Mouse (Mus musculus) midbrain, embryonic 12.5 days (tissue): ENCODE results near the gene Sar1a. TPM values are rescaled to one million over a fixed set of nuclear protein-coding genes. Genes with fewer than 3 reads are reported as not detected.

Experiments
- ATAC-seq: fragments of 200-750 bp; cut with Nextera tagmentation; 2 replicates; pipeline ENCODE4 v1.8.0; 2017; ENCODE audit warnings: low read depth, moderate TSS enrichment, moderate library complexity; ENCODE audit not compliant: low FRiP score
- H3K27ac ChIP-seq: fragments of 300-500 bp; sonication (generic); replicated peaks from 2 replicates; pipeline ENCODE4 v1.5.1; 2016; ENCODE audit warnings: mild to moderate bottlenecking
- H3K27me3 ChIP-seq: fragments of 300-500 bp; sonication (generic); 2 replicates; pipeline ENCODE4 v1.6.1; 2016; ENCODE audit warnings: mild to moderate bottlenecking
- H3K36me3 ChIP-seq: fragments of 300-500 bp; sonication (generic); 2 replicates; pipeline ENCODE4 v1.6.1; 2016
- H3K4me1 ChIP-seq: fragments of 300-500 bp; sonication (generic); 2 replicates; pipeline ENCODE4 v1.6.1; 2016
- H3K4me2 ChIP-seq: fragments of 300-500 bp; sonication (generic); replicated peaks from 2 replicates; pipeline ENCODE4 v1.6.1; 2016; ENCODE audit warnings: mild to moderate bottlenecking, moderate library complexity
- H3K4me3 ChIP-seq: fragments of 300-500 bp; sonication (generic); 2 replicates; pipeline ENCODE4 v1.5.1; 2016; ENCODE audit warnings: mild to moderate bottlenecking
- H3K9ac ChIP-seq: fragments of 300-500 bp; sonication (generic); replicated peaks from 2 replicates; pipeline ENCODE4 v1.6.1; 2016; ENCODE audit warnings: mild to moderate bottlenecking, moderate library complexity
- H3K9me3 ChIP-seq: fragments of 300-500 bp; sonication (generic); 2 replicates; pipeline ENCODE4 v1.6.1; 2016; ENCODE audit warnings: mild to moderate bottlenecking
- WGBS: fragments of 180-500 bp; shearing (Covaris S2); methylation state at CpG from one replicate; pipeline ENCODE4 v1.1.7; 2016; 5-methylcytosine and 5-hydroxymethylcytosine counted together
- polyA plus RNA-seq: library from polyadenylated mRNA; unstranded; fragments of >200 nt; fragmentation: Nextera tagmentation; extraction: Ambion mirVana; gene quantifications from 2 replicates; pipeline ENCODE4 v1.2.1, GENCODE M21; 2016

Sar1a gene
- polyA plus RNA-seq, 1 experiment from 2014 or later = 228 TPM

DNA sequence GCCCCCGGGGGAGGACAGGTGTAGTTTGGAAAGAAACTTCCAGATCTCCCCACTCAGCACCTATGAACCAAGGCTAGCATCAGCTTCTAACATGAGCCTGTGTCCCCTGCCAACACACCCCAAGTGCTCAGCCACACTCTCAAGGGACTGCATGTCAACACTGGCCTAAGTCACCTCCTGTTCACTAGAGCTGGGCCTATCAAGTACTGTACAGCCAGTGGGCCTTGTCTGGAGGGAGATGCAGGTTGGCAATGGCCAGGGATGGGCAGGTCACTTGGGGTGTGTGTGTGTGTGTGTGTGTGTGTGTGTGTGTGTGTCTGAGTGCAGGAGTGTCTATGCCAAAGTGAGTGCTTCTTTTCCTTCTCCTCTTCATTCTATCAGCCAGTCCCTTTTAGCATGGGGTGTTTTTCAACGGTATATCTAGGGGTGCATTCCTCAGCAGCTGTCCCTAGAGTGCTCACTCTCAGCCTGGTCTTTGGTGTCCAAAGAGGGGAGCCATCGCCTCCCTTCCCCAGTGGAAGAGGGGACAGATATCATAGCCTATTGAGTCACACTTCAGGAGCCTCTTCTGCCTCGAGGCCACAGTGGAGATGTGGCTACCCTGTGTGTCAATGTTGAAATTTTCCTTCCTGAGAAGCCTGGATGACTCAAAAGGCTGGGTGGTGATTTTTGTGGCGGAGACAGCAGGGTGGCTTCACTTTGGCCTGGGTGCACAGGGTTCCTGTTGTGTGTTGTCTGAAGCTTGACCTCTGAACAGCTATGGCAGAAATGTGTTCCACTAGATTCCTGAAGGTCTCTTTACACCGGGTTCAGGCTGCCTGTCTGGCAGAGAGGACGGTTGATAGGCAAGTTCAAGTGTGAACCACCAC, 36.1 kb downstream of the Sar1a start:
- no peak overlapping the region for H3K27ac ChIP-seq
- peaks cover 29% of the 10 kb centered on the region for H3K27me3 ChIP-seq
- H3K4me2 ChIP-seq = peak overlapping the region; percentile 90; the same call in 1 of the 2 replicates
- no peaks in the 10 kb centered on the region for H3K36me3 ChIP-seq
- no peak for ATAC-seq
- no peak overlapping the region for H3K9ac ChIP-seq
- H3K4me1 ChIP-seq = peaks cover 7% of the 10 kb centered on the region
- 75% methylated on average over 7 of the region's 7 CpGs for WGBS
- no peaks in the 10 kb centered on the region for H3K9me3 ChIP-seq
- H3K4me3 ChIP-seq = no peak overlapping the region

DNA sequence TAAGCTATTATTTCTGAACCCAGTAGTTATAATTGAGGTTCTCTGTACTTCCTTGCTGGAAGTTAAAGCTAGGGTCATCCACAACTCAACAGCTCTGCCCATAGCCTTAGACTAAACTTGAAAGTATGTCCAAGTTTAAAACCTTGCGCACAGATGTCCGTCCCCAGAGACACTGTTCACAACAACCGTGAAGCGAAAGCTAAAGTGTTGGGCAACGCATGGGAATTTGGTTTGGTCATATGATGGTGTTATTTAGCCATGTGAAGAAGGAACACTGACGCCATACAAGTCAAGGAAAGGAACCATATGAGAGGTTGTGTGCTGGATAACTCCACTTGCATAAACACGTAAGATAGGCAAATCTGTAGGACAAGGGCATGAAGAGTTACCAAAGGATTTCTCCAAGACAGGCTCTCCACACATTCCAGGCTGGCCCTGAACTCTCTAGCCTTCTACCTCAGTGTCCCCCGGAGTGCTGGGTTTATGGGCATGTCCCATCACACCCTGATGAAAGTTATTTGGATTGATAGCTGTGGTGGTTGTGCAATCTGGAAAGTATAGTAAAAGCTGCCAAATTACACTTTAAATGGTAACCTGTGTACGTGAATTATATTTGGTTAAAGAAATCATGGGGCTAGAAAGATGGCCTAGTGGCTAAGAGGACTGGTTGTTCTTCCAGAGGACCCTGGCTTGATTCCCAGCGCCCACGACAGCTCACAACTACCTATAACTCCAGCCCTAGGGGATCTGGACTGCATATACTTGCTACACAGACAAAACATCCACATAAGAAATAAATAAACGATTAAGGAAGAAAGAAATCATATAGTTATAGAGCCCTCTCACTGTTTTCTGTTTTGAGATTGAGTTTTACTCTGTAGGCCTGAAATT, 37.6 kb downstream of the Sar1a start:
- WGBS = 90% methylated on average over 12 of the region's 12 CpGs
- Histone ChIP-seq H3K27ac (no peak overlapping the region), H3K4me1 (peaks cover 7% of the 10 kb centered on the region), H3K9ac (no peak overlapping the region), H3K36me3 (no peaks in the 10 kb centered on the region), H3K4me2 (no peak overlapping the region), H3K4me3 (no peak overlapping the region), H3K9me3 (no peaks in the 10 kb centered on the region), H3K27me3 (peaks cover 29% of the 10 kb centered on the region)
- no peak for ATAC-seq

DNA sequence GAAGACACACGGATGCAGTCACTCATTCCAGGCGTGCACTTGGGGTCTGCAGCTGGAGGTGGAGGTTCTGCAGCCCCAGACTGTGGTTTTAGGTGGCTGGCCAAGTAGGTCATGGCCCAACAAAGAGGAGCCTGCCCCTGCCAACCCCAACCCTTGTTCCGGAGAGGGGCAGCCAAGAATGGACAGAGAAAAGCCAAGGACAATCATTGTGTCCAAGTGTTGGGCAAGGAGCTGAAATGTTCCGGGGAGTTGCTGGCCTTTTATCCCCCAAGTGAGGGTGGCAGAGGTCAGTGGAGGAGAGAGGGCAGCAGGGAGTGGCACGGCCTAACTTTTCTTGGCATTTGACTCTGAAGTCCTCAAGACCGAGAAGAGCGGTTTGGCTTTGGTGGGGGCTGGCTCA, 40.2 kb downstream of the Sar1a start:
- WGBS = 87% methylated on average over 7 of the region's 7 CpGs
- no peaks in the 10 kb centered on the region for H3K36me3 ChIP-seq
- H3K9me3 ChIP-seq = no peaks in the 10 kb centered on the region
- no peak overlapping the region for H3K4me2 ChIP-seq
- H3K4me1 ChIP-seq = peaks cover 4% of the 10 kb centered on the region
- H3K4me3 ChIP-seq = no peak overlapping the region
- H3K9ac ChIP-seq = no peak overlapping the region
- no peak for ATAC-seq
- H3K27ac ChIP-seq = no peak overlapping the region
- peaks cover 14% of the 10 kb centered on the region for H3K27me3 ChIP-seq

DNA sequence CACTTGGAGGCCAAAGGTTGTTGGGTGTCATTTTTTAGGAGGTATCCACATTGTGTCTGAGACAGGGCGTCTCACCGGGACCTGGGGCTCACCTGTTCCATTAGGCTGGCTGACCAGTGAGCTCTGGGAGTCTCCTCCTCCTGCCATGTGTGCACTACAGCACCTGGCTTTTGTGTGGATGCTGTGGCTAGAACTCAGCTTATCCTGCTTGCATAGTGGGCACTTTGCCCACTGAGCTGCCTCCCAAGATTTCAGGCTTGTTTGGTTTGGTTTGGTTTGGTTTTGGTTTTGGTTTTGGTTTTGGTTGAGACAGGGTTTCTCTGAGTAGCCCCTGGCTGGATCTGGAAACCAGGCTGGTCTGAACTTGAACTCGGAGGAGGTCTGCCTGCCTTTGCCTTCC, 42.1 kb downstream of the Sar1a start:
- Histone ChIP-seq H3K4me1 (no peaks in the 10 kb centered on the region), H3K9me3 (no peaks in the 10 kb centered on the region), H3K36me3 (no peaks in the 10 kb centered on the region), H3K9ac (no peak overlapping the region), H3K27ac (no peak overlapping the region), H3K27me3 (no peaks in the 10 kb centered on the region), H3K4me2 (no peak overlapping the region), H3K4me3 (no peak overlapping the region)
- 74% methylated on average over 3 of the region's 3 CpGs for WGBS
- ATAC-seq = no peak

DNA sequence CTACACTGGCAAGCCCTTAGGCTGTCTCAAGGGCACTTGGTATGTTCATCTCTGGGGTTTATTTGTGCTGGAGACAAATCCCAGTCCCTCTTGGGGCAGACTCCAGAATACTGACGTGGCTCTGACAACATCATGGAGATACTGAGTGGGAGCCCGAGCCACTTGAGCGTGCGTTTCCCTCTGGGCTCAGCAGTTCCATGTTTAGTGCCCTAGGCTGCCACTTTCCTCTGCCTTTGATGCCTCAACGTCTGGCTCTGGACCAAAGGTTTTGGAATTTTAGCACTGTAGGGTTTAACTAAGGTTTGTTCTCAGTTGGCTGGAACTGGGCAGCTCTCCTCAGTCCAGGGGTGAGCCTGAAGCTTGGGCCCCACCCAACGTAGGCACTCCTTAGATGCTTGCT, 43.2 kb downstream of the Sar1a start:
- 74% methylated on average over 6 of the region's 6 CpGs for WGBS
- ATAC-seq = no peak

DNA sequence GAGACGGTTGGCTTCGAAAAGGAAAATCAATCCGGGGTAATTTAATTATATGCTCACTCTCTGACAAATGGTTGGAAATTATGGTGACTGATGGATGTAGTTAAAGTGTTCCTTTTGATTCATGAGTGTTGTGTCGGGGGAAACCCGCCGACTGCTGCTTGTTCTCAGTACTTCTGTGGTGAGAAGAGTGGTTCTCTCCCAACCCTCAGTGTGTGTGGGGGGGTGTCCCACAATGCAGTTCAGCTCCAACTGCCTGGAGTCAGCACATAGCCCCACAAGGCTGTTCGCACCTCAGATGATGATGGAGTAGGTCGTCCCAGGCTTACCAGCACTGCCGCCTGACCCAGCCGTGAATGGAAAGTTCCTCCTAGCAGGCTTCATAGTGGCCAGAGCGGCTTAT, 49.1 kb downstream of the Sar1a start:
- H3K9me3 ChIP-seq = no peaks in the 10 kb centered on the region
- H3K4me2 ChIP-seq = no peak overlapping the region
- H3K9ac ChIP-seq = no peak overlapping the region
- H3K4me3 ChIP-seq = no peak overlapping the region
- no peaks in the 10 kb centered on the region for H3K36me3 ChIP-seq
- H3K27ac ChIP-seq = no peak overlapping the region
- no peak for ATAC-seq
- H3K27me3 ChIP-seq = no peaks in the 10 kb centered on the region
- H3K4me1 ChIP-seq = no peaks in the 10 kb centered on the region
- 87% methylated on average over 11 of the region's 11 CpGs for WGBS

More for the DNA sequence above, 43.2 kb downstream of the Sar1a start:
- Histone ChIP-seq H3K9ac (no peak overlapping the region), H3K36me3 (no peaks in the 10 kb centered on the region), H3K4me1 (no peaks in the 10 kb centered on the region), H3K27ac (no peak overlapping the region), H3K9me3 (no peaks in the 10 kb centered on the region), H3K27me3 (no peaks in the 10 kb centered on the region), H3K4me3 (no peak overlapping the region), H3K4me2 (no peak overlapping the region)

DNA sequence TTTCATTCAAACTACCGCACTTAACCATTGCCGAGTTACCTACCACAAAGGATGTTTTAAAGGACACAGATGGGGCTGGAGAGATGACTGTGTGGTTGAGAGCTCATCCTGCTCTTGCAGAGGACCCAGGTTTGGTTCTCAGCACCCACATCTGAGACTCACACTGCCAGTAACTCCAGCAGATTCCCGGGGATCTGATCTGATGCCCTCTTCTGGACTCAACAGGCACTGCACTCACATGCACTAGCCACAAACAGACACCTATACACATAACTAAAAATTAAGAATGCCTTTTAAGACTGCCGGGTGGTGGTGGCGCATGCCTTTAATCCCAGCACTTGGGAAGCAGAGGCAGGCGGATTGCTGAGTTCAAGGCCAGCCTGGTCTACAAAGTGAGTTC, 50.1 kb downstream of the Sar1a start:
- H3K27me3 ChIP-seq = no peaks in the 10 kb centered on the region
- H3K9ac ChIP-seq = no peak overlapping the region
- ATAC-seq = no peak
- H3K4me1 ChIP-seq = no peaks in the 10 kb centered on the region
- no peak overlapping the region for H3K4me2 ChIP-seq
- H3K36me3 ChIP-seq = no peaks in the 10 kb centered on the region
- no peak overlapping the region for H3K4me3 ChIP-seq
- WGBS = 97% methylated on average over 6 of the region's 6 CpGs
- no peak overlapping the region for H3K27ac ChIP-seq
- no peaks in the 10 kb centered on the region for H3K9me3 ChIP-seq

DNA sequence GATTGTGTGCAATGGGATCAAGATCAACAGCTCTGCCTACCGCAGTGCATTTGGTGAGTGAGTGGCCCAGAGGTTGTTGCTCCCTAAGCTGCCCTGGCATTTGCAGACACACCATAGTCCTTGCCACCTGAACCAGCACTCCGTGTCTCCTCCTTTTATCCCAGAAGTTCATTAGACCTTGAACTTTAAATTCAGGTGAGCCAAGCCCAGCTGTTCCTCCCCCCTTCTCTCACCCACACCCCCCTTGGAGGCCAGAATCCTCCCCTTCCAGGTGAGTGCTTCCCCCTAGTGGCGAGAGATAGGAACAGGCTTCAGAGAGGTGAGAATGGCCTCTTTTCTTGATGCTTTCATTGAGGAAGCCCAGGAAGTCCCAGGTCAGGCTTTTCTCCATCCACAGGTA, 54.3 kb downstream of the Sar1a start:
- no peaks in the 10 kb centered on the region for H3K27me3 ChIP-seq
- H3K4me2 ChIP-seq = no peak overlapping the region
- peaks cover 23% of the 10 kb centered on the region for H3K36me3 ChIP-seq
- H3K9ac ChIP-seq = no peak overlapping the region
- ATAC-seq = no peak
- H3K4me3 ChIP-seq = no peak overlapping the region
- no peaks in the 10 kb centered on the region for H3K9me3 ChIP-seq
- no peak overlapping the region for H3K27ac ChIP-seq
- H3K4me1 ChIP-seq = no peaks in the 10 kb centered on the region
- 41% methylated on average over 3 of the region's 3 CpGs for WGBS

DNA sequence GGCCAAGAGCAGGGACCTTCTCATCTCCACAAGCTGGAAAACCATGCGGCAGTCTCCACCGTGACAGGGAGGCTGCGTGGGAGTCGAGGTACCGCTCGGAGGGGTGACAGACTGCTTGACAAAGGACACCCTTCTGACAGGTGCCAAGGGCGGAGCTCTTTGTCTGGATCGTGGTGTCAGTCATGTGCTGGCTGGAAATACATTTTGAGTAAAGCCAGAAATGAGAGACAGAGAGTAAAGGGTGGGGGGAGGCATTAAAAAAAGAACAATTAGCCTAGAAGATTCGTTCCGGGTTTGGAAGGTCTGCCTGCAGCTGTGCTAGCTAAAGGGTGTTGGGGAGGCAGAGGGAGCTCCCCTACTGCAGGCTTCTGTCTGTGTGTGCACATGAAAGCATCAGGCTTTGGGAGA, 56.6 kb downstream of the Sar1a start:
- H3K4me3 ChIP-seq = no peak overlapping the region
- no peaks in the 10 kb centered on the region for H3K4me1 ChIP-seq
- H3K9me3 ChIP-seq = no peaks in the 10 kb centered on the region
- peaks cover 46% of the 10 kb centered on the region for H3K36me3 ChIP-seq
- 0 out of 2 replicates have a peak overlapping the region, but pooled peaks have one; percentile 2 for H3K27ac ChIP-seq
- H3K4me2 ChIP-seq = no peak overlapping the region
- no peak for ATAC-seq
- H3K27me3 ChIP-seq = no peaks in the 10 kb centered on the region
- 77% methylated on average over 10 of the region's 10 CpGs for WGBS
- H3K9ac ChIP-seq = no peak overlapping the region

DNA sequence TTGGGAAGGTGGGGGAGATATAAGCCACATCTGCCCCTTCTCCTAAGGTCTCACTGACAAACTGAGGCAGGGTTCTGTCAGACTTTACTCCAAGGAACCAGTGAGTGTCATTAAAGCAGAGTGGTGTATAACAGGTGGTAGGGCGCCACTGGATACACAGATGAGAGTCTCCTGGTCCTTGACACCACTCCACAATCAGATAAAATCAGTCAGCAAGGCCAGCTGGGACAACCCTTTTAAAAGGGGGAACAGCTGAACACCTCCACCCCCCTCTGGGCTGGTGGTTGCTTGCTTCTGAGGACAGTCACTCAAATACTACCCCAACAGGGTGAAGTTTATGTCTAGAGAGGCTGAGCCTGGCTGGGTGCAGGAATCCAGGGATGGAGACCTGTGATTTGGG, 57.4 kb downstream of the Sar1a start:
- Histone ChIP-seq H3K4me1 (no peaks in the 10 kb centered on the region), H3K4me2 (no peak overlapping the region), H3K27ac (no peak overlapping the region), H3K27me3 (no peaks in the 10 kb centered on the region), H3K36me3 (peaks cover 54% of the 10 kb centered on the region), H3K9ac (no peak overlapping the region), H3K4me3 (no peak overlapping the region), H3K9me3 (no peaks in the 10 kb centered on the region)
- ATAC-seq = no peak
- WGBS = 91% methylated on average over 1 of the region's 1 CpGs

DNA sequence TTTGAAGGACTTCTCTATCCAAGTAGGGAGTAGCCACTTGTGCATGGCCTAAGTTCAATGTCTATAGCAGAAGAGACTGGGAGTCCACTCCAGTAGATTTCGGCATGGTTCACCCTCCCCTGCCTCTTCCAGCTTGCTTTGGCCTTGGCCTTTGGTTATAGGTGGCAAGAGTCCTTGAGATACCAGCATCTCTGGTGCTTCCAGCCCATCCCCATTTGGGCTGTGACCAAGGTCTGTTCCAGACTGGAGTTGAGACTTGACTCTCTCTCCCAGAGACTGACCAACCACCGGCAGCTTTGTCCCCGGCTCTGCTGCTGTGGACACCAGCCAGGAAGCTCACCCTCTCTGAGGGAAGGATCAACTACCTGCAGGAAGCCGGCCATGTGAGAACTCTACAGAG, 58.0 kb downstream of the Sar1a start:
- no peak for ATAC-seq
- no peak overlapping the region for H3K4me2 ChIP-seq
- no peak overlapping the region for H3K9ac ChIP-seq
- H3K4me1 ChIP-seq = no peaks in the 10 kb centered on the region
- H3K27me3 ChIP-seq = no peaks in the 10 kb centered on the region
- H3K9me3 ChIP-seq = no peaks in the 10 kb centered on the region
- H3K4me3 ChIP-seq = no peak overlapping the region
- no peak overlapping the region for H3K27ac ChIP-seq
- 94% methylated on average over 4 of the region's 4 CpGs for WGBS
- H3K36me3 ChIP-seq = peaks cover 60% of the 10 kb centered on the region

DNA sequence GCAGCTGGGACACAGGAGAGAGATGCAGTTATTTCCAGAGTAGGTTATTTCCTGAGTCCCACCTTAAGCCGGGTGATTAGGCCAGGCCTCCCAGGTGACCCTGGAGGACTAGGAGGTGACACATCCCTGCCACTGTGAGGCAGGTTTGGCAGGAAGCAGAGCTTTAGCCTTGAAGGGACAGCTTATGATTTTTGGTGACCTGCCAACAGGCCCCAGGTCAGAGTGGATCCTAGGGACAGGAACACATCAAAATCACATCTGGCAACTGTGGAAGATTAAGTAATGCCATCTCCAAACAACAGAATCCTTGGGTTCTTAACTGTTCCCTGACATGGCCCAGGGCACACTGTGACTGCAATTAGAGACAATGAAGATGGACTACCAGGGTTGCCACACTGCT, 61.2 kb downstream of the Sar1a start:
- H3K9ac ChIP-seq = no peak overlapping the region
- WGBS = 100% methylated on average over 1 of the region's 1 CpGs
- no peaks in the 10 kb centered on the region for H3K9me3 ChIP-seq
- H3K4me3 ChIP-seq = no peak overlapping the region
- no peak overlapping the region for H3K27ac ChIP-seq
- ATAC-seq = no peak
- H3K36me3 ChIP-seq = peaks cover 92% of the 10 kb centered on the region
- H3K4me2 ChIP-seq = no peak overlapping the region
- no peaks in the 10 kb centered on the region for H3K27me3 ChIP-seq
- H3K4me1 ChIP-seq = no peaks in the 10 kb centered on the region
